Comparison of ENCODE assay signal across 8 mouse cellular contexts in the genomic region with DNA sequence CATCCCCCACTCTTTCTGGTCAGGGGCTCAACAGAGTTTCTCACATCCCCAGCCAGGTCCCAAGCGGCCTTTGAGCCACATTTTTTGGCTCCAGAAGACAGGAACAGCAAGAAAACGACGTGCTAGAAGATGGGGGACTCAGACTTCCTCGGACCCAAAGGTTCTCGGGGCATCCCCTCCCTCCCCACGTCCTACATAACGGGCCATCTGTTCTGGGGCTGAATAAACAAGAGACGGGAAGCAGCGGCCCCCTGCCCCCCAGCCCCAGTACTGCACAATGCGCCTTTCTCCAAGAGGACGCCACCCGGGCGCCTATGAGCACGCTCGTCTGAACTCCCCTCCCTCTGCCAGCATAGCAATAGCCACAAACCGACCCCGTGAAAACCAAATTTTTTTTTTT. TPM values are rescaled to one million over a fixed set of nuclear protein-coding genes. Genes with fewer than 3 reads are reported as not detected.
A peak's percentile ranks its signal among the peaks of the same experiment; 100 is the strongest.
DNase-seq lines count a peak whose midpoint lies in the region; ATAC-seq and TF ChIP-seq lines count a peak whose summit lies in the region.

Gene Slpi, minus strand, starts transcription at position 76 of the 400 bp plus-strand sequence.

- H3K79me2 ChIP-seq in liver, adult 2 months (ENCODE audit: control insufficient read depth, insufficient read depth, low read length), result no peaks in the 10 kb centered on the region

- H3K27ac ChIP-seq in liver, adult 2 months (replicated peaks; ENCODE audit: insufficient read depth, low read depth, low read length), result no peak within 1 kb of the TSS
- no peak within 1 kb of the TSS for H3K27ac ChIP-seq in forebrain, embryonic 11.5 days (ENCODE audit: low read depth, low read length)
- H3K27ac ChIP-seq in midbrain, embryonic 12.5 days (replicated peaks), result peak within 1 kb of the TSS; percentile 39; the same call in 1 of the 2 replicates

- peak within 1 kb of the TSS; percentile 47; the same call in 1 of the 2 replicates for H3K4me3 ChIP-seq in liver, adult 2 months (ENCODE audit: insufficient read depth, low read depth, low read length)
- H3K4me3 ChIP-seq in forebrain, embryonic 11.5 days (ENCODE audit: low read depth, low read length), result peak within 1 kb of the TSS; percentile 31
- peak within 1 kb of the TSS; percentile 47 for H3K4me3 ChIP-seq in midbrain, embryonic 12.5 days

- no peak for ATAC-seq in CD4-positive, CD25-positive, alpha-beta regulatory T cell, adult 4 months
- ATAC-seq in forebrain, embryonic 11.5 days (replicated peaks; ENCODE audit: low FRiP score), result peak; percentile 57; the same call in 1 of the 2 replicates
- ATAC-seq in midbrain, embryonic 12.5 days (ENCODE audit: low FRiP score, low read depth), result peak; percentile 67

- no peaks in the 10 kb centered on the region for H3K36me3 ChIP-seq in liver, adult 2 months (ENCODE audit: control insufficient read depth, insufficient read depth, low read length)
- H3K36me3 ChIP-seq in forebrain, embryonic 11.5 days (ENCODE audit: control insufficient read depth, insufficient read depth, low read length), result no peaks in the 10 kb centered on the region
- H3K36me3 ChIP-seq in midbrain, embryonic 12.5 days, result no peaks in the 10 kb centered on the region

- TF ChIP-seq POLR2A in liver, adult 2 months (IDR thresholded peaks at IDR 0.05; ENCODE audit: extremely low read depth, insufficient read depth, low read length), result no peak

- H3K4me2 ChIP-seq in forebrain, embryonic 11.5 days (ENCODE audit: low read depth, low read length, severe bottlenecking), result peak within 1 kb of the TSS; percentile 50
- H3K4me2 ChIP-seq in midbrain, embryonic 12.5 days (replicated peaks), result peak within 1 kb of the TSS; percentile 65

- no peaks in the 10 kb centered on the region for H3K4me1 ChIP-seq in liver, adult 2 months (ENCODE audit: control insufficient read depth, insufficient read depth, low read length)
- peaks cover 4% of the 10 kb centered on the region; the same call in 1 of the 2 replicates for H3K4me1 ChIP-seq in forebrain, embryonic 11.5 days (replicated peaks; ENCODE audit: control insufficient read depth, insufficient read depth, low read length)
- H3K4me1 ChIP-seq in midbrain, embryonic 12.5 days, result peaks cover 20% of the 10 kb centered on the region

- no peak within 1 kb of the TSS for H3K9ac ChIP-seq in liver, adult 2 months (ENCODE audit: low read depth, low read length)
- peak within 1 kb of the TSS; percentile 41 for H3K9ac ChIP-seq in forebrain, embryonic 11.5 days (ENCODE audit: low read length)
- H3K9ac ChIP-seq in midbrain, embryonic 12.5 days (replicated peaks), result peak within 1 kb of the TSS; percentile 41; the same call in 1 of the 2 replicates

- no peak for TF ChIP-seq CTCF in liver, adult 2 months (IDR thresholded peaks at IDR 0.05; ENCODE audit: low read depth, low read length)

- no peaks in the 10 kb centered on the region for H3K9me3 ChIP-seq in forebrain, embryonic 11.5 days (ENCODE audit: control insufficient read depth, low read length)
- no peaks in the 10 kb centered on the region for H3K9me3 ChIP-seq in midbrain, embryonic 12.5 days

- WGBS in liver, adult 2 months, result 4% methylated on average over 17 of the region's 17 CpGs
- under 1% methylated on average over 17 of the region's 17 CpGs for WGBS in forebrain, embryonic 11.5 days
- WGBS in midbrain, embryonic 12.5 days, result under 1% methylated on average over 17 of the region's 17 CpGs

- DNase-seq in CD4-positive, CD25-positive, alpha-beta regulatory T cell, adult 2 months (ENCODE audit: low read depth, low spot score), result peak; percentile 27
- no peak for DNase-seq in liver, adult 2 months (ENCODE audit: extremely low read depth, low read depth, low spot score)
- DNase-seq in liver, result no peak
- DNase-seq in forebrain, embryonic 11.5 days (ENCODE audit: low spot score), result peak; percentile 73
- peak; percentile 79 for DNase-seq in layer of hippocampus, adult 9-11 months
- DNase-seq in ovary, adult 18-20 months (ENCODE audit: low spot score), result no peak

- H3K27me3 ChIP-seq in liver, adult 2 months (ENCODE audit: control insufficient read depth, insufficient read depth, low read length), result no peaks in the 10 kb centered on the region
- H3K27me3 ChIP-seq in forebrain, embryonic 11.5 days (ENCODE audit: control insufficient read depth, insufficient read depth, low read length), result peaks cover 12% of the 10 kb centered on the region
- H3K27me3 ChIP-seq in midbrain, embryonic 12.5 days, result peaks cover 54% of the 10 kb centered on the region

RNA-seq across cellular contexts. Expression of gene Slpi, which starts in this region (rescaled TPM):
- 1 to 10 TPM in 1 of 2 experiments, under 1 TPM in 1; 0.75 to 1.1 TPM for polyA plus RNA-seq in CD4-positive, CD25-positive, alpha-beta regulatory T cell, adult 4 months (2017; shearing (Covaris generic))
- total RNA-seq in liver, adult 2 months (2014; rRNA removed), result 0.94 and 1.4 TPM in 2 replicates
- polyA plus RNA-seq in liver, adult 2 months (2012; rRNA removed), result 4.5 and 5.7 TPM in 2 replicates
- 0.31 and 0.32 TPM in 2 replicates for polyA plus RNA-seq in forebrain, embryonic 11.5 days (2014; fragmentation: Nextera tagmentation; extraction: Ambion mirVana)
- not detected in 2 replicates for polyA plus RNA-seq in midbrain, embryonic 12.5 days (2016; fragmentation: Nextera tagmentation; extraction: Ambion mirVana)

Comparison
In these comparisons a context has a peak if more than half of its experiments do, and no peak if none do; other contexts are left out.
1. Peak in DNase-seq, ATAC-seq, H3K4me3 ChIP-seq, H3K9ac ChIP-seq and H3K4me2 ChIP-seq in forebrain, embryonic 11.5 days; RNA of the gene not detected or under 1 TPM.
2. Peak in ATAC-seq, H3K4me3 ChIP-seq, H3K27ac ChIP-seq, H3K9ac ChIP-seq and H3K4me2 ChIP-seq in midbrain, embryonic 12.5 days; RNA of the gene not detected or under 1 TPM.
3. DNase-seq: peak in CD4-positive, CD25-positive, alpha-beta regulatory T cell, adult 2 months (single experiment) and layer of hippocampus, adult 9-11 months (single experiment); none in liver, adult 2 months (single experiment), liver (single experiment) and ovary, adult 18-20 months (single experiment).
4. Peak in every context shown above with its lines, with median percentiles within 50 percentile points of each other: H3K4me3 ChIP-seq.